Mouse (Mus musculus): ENCODE measurements around the gene Scn11a.

- TF ChIP-seq CTCF (IDR thresholded peaks at IDR 0.05; ENCODE audit: borderline replicate concordance, extremely low read depth, insufficient read depth, insufficient read length): no peak
- TF ChIP-seq POLR2A (IDR thresholded peaks at IDR 0.05; ENCODE audit: borderline replicate concordance, extremely low read depth, insufficient read depth, insufficient read length, poor library complexity, severe bottlenecking): no peak
Measured at GRCm38 (mm10) chr9:119843549-119843948, 18.3 kb upstream of the Scn11a start.

All from brain, embryonic 14.5 days (tissue).